Mouse (Mus musculus): Measurements from ENCODE around the gene Dock2. TPM values are rescaled to one million over a fixed set of nuclear protein-coding genes. Genes with fewer than 3 reads are reported as not detected.
A peak's percentile ranks its signal among the peaks of the same experiment; 100 is the strongest.

The Dock2 gene
- total and polyA plus RNA-seq, 3 experiments = 60.9 to 101 (median 77.9) TPM

DNA sequence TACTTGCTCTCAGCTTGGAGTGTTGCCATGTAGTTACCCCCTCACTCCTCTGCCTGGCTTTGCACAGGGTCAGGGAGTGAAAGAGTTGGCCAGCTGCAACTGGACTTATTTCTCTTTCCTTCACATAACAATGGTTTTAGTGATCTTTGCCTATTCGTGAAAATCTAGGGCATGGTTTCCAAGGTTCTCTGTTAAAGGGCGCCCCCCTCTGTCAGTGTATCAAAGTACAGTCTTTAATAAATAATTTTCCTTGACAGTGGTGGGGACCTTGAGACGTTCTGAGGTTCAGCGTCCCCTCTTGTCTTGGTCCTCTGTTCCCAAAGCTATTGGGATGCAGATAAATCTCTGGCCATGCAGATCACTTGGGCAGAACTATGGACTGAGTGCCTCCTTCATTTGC, 12.4 kb upstream of the Dock2 start:
- DNase-seq (ENCODE audit: low read depth, low spot score) = peak; percentile 74
- no peaks in the 10 kb centered on the region for H3K9me3 ChIP-seq (replicated peaks; ENCODE audit: insufficient read depth, low read length)
- TF ChIP-seq NRF1 (IDR thresholded peaks at IDR 0.05; ENCODE audit: insufficient read depth, low read depth, low read length, poor library complexity, severe bottlenecking) = no peak
- TF ChIP-seq TCF12 (IDR thresholded peaks at IDR 0.05; ENCODE audit: low read depth, low read length) = no peak
- no peak for TF ChIP-seq POLR2AphosphoS5 (IDR thresholded peaks at IDR 0.05; ENCODE audit: borderline replicate concordance, low read depth, low read length)
- TF ChIP-seq CHD2 (IDR thresholded peaks at IDR 0.05; ENCODE audit: low read length) = no peak
- TF ChIP-seq MAX (IDR thresholded peaks at IDR 0.05; ENCODE audit: low read length) = no peak
- no peak for TF ChIP-seq ZKSCAN1 (IDR thresholded peaks at IDR 0.05; ENCODE audit: low read depth, low read length)
- no peak for TF ChIP-seq TBP (IDR thresholded peaks at IDR 0.05; ENCODE audit: low read depth, low read length)
- TF ChIP-seq POLR2A (IDR thresholded peaks at IDR 0.05; ENCODE audit: control insufficient read depth in 1 of 2, insufficient read depth in 1 of 2, low read depth in 1 of 2, low read length in 2 of 2, poor library complexity in 1 of 2) = no peak
- no peak for TF ChIP-seq E2F4 (IDR thresholded peaks at IDR 0.05; ENCODE audit: borderline replicate concordance, low read depth, low read length)
- TF ChIP-seq RAD21 (IDR thresholded peaks at IDR 0.05; ENCODE audit: low read depth, low read length) = peak; percentile 96
- TF ChIP-seq SMC3 (IDR thresholded peaks at IDR 0.05; ENCODE audit: low read depth, low read length) = peak; percentile 93
- peak; percentile 94 for TF ChIP-seq ZC3H11A (IDR thresholded peaks at IDR 0.05; ENCODE audit: low read depth, low read length)
- no peak for TF ChIP-seq ZNF384 (IDR thresholded peaks at IDR 0.05; ENCODE audit: low read depth, low read length)
- TF ChIP-seq CTCF (IDR thresholded peaks at IDR 0.05 in 2 of 3, conservative IDR thresholded peaks at IDR 0.05 in 1 of 3; ENCODE audit: control insufficient read depth in 1 of 3, insufficient read depth in 1 of 3, low read depth in 2 of 3, low read length in 3 of 3, poor library complexity in 1 of 3, severe bottlenecking in 1 of 3) = peak; percentile 27 to 92 (median 54); a peak in 5 of 6 replicates
- no peak for TF ChIP-seq NELFE (IDR thresholded peaks at IDR 0.05; ENCODE audit: low read depth, low read length)
- TF ChIP-seq USF2 (IDR thresholded peaks at IDR 0.05; ENCODE audit: borderline replicate concordance in 1 of 2, insufficient read depth in 1 of 2, low read depth in 1 of 2, low read length in 2 of 2) = no peak
- no peak for TF ChIP-seq ETS1 (IDR thresholded peaks at IDR 0.05; ENCODE audit: low read depth, low read length)
- TF ChIP-seq POLR2AphosphoS2 (IDR thresholded peaks at IDR 0.05; ENCODE audit: low read length) = no peak
- TF ChIP-seq RCOR1 (IDR thresholded peaks at IDR 0.05; ENCODE audit: low read depth, low read length) = no peak
- no peak for TF ChIP-seq JUND (IDR thresholded peaks at IDR 0.05; ENCODE audit: low read depth, low read length)

DNA sequence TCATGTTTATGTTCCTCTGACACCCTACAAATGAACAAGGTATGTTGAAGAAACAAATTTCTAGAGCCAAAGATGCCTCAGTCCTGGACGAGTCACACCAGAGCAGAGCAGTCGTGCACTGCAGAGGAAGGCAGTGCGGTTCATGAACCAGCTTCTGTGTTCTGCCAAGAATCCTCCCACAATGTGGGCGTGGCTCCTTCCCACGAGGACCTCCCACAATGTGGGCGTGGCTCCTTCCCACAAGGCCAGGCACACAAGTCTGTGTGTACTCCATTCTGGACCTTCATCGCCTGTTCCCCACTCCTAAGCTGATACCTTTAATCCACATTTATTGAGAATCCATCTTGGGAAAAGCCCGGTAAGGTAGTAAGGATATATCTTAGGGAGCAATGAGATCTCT, 8.2 kb upstream of the Dock2 start:
- Histone ChIP-seq H3K27me3 (ENCODE audit: control insufficient read depth in 1 of 2, insufficient read depth in 2 of 2, low read length in 2 of 2) (no peaks in the 10 kb centered on the region), H3K9ac (ENCODE audit: control insufficient read depth, low read depth, low read length, poor library complexity, severe bottlenecking) (no peak overlapping the region), H3K79me2 (ENCODE audit: control insufficient read depth, insufficient read depth, low read length, poor library complexity) (no peaks in the 10 kb centered on the region), H3K4me1 (ENCODE audit: control insufficient read depth in 1 of 2, insufficient read depth in 2 of 2, low read length in 2 of 2) (peaks cover 0 to 4% of the 10 kb centered on the region in 2 experiments; a peak in 2 of 4 replicates), H3K27ac (ENCODE audit: control insufficient read depth, low read depth, low read length) (no peak overlapping the region), H3K36me3 (ENCODE audit: control insufficient read depth in 1 of 2, insufficient read depth in 2 of 2, low read length in 2 of 2) (peaks cover 0 to 3% of the 10 kb centered on the region in 2 experiments; a peak in 1 of 4 replicates), H3K4me3 (ENCODE audit: control insufficient read depth in 1 of 2, insufficient read depth in 1 of 2, low read depth in 2 of 2, low read length in 2 of 2) (no peak overlapping the region), H3K9me3 (replicated peaks; ENCODE audit: insufficient read depth, low read length) (no peaks in the 10 kb centered on the region)
- peak; percentile 82 for DNase-seq (ENCODE audit: low read depth, low spot score)
- TF ChIP-seq MXI1 (IDR thresholded peaks at IDR 0.05; ENCODE audit: low read depth, low read length) (no peak), POLR2AphosphoS2 (IDR thresholded peaks at IDR 0.05; ENCODE audit: low read length) (no peak)

More for the DNA sequence above, 12.4 kb upstream of the Dock2 start:
- H3K4me3 ChIP-seq (ENCODE audit: control insufficient read depth in 1 of 2, insufficient read depth in 1 of 2, low read depth in 2 of 2, low read length in 2 of 2) = no peak overlapping the region
- H3K27ac ChIP-seq (ENCODE audit: control insufficient read depth, low read depth, low read length) = no peak overlapping the region
- no peaks in the 10 kb centered on the region for H3K79me2 ChIP-seq (ENCODE audit: control insufficient read depth, insufficient read depth, low read length, poor library complexity)
- peaks cover 0 to 3% of the 10 kb centered on the region in 2 experiments; a peak in 1 of 4 replicates for H3K36me3 ChIP-seq (ENCODE audit: control insufficient read depth in 1 of 2, insufficient read depth in 2 of 2, low read length in 2 of 2)
- no peaks in the 10 kb centered on the region for H3K27me3 ChIP-seq (ENCODE audit: control insufficient read depth in 1 of 2, insufficient read depth in 2 of 2, low read length in 2 of 2)
- no peak overlapping the region for H3K9ac ChIP-seq (ENCODE audit: control insufficient read depth, low read depth, low read length, poor library complexity, severe bottlenecking)
- peaks cover 0 to 4% of the 10 kb centered on the region in 2 experiments; a peak in 2 of 4 replicates for H3K4me1 ChIP-seq (ENCODE audit: control insufficient read depth in 1 of 2, insufficient read depth in 2 of 2, low read length in 2 of 2)

Data from MEL (cell line).